Mouse (Mus musculus) heart, postnatal 0 days (tissue): ENCODE data around the gene 4931422A03Rik. TPM values are rescaled to one million over a fixed set of nuclear protein-coding genes. Genes with fewer than 3 reads are reported as not detected.

Experiments
- ATAC-seq: fragments of 200-750 bp; cut with Nextera tagmentation; 2 replicates; pipeline ENCODE4 v1.8.0; 2017; ENCODE audit warnings: low read depth, moderate number of reproducible peaks, moderate library complexity; ENCODE audit not compliant: insufficient read depth
- DNase-seq: peaks from one replicate; pipeline ENCODE4 v3.0.0-alpha.2; 2016; ENCODE audit warnings: low spot score
- H3K27ac ChIP-seq: fragments of 300-500 bp; sonication (generic); 2 replicates; pipeline ENCODE4 v1.5.1; 2014; ENCODE audit warnings: low read depth, mild to moderate bottlenecking
- H3K27me3 ChIP-seq: fragments of 300-500 bp; sonication (generic); 2 replicates; pipeline ENCODE4 v1.6.1; 2014; ENCODE audit warnings: low read length, mixed read lengths; ENCODE audit not compliant: control insufficient read depth, insufficient read depth
- H3K36me3 ChIP-seq: fragments of 300-500 bp; sonication (generic); replicated peaks from 2 replicates; pipeline ENCODE4 v1.6.1; 2014; ENCODE audit warnings: low read length, mixed read lengths; ENCODE audit not compliant: control insufficient read depth, insufficient read depth
- H3K4me1 ChIP-seq: fragments of 300-500 bp; sonication (generic); 2 replicates; pipeline ENCODE4 v1.6.1; 2014; ENCODE audit warnings: antibody characterized with exemption; ENCODE audit not compliant: control insufficient read depth, insufficient read depth
- H3K4me2 ChIP-seq: fragments of 300-500 bp; sonication (generic); 2 replicates; pipeline ENCODE4 v1.6.1; 2014; ENCODE audit warnings: low read depth, mild to moderate bottlenecking, low read length, moderate library complexity
- H3K4me3 ChIP-seq: fragments of 300-500 bp; sonication (generic); 2 replicates; pipeline ENCODE4 v1.5.1; 2014; ENCODE audit warnings: low read depth, low read length
- H3K9ac ChIP-seq: fragments of 300-500 bp; sonication (generic); replicated peaks from 2 replicates; pipeline ENCODE4 v1.6.1; 2014; ENCODE audit warnings: low read depth, low read length, mixed read lengths
- H3K9me3 ChIP-seq: fragments of 300-500 bp; sonication (generic); replicated peaks from 2 replicates; pipeline ENCODE4 v1.6.1; 2016; ENCODE audit warnings: low read length; ENCODE audit not compliant: control insufficient read depth
- CTCF ChIP-seq: IDR thresholded peaks from 2 replicates; pipeline ENCODE4 v1.5.1; 2016; ENCODE audit warnings: antibody characterized with exemption, control low read depth, low read depth
- EP300 ChIP-seq: IDR thresholded peaks from 2 replicates; pipeline ENCODE4 v1.6.1; 2016; ENCODE audit warnings: antibody characterized with exemption, low read depth
- whole genome bisulfite sequencing: fragments of 180-500 bp; shearing (Covaris S2); extraction: QIAGEN DNeasy Blood & Tissue Kit; methylation state at CpG from one replicate; pipeline ENCODE4 v1.1.7; 2014; 5-methylcytosine and 5-hydroxymethylcytosine counted together
- polyA plus RNA-seq: library from polyadenylated mRNA; unstranded; fragments of >200 nt; fragmentation: Nextera tagmentation; extraction: Ambion mirVana; gene quantifications from 2 replicates; pipeline ENCODE4 v1.2.1, GENCODE M21; 2015
- total RNA-seq: library from RNA; depleted of rRNA; stranded (reverse); fragments of >200 nt; gene quantifications from 2 replicates; pipeline ENCODE4 v1.2.3, GENCODE M21; 2014; ENCODE audit warnings: low replicate concordance

Gene 4931422A03Rik
- total and polyA plus RNA-seq, 2 experiments from 2014 or later, result 1.1 TPM; not detected in 1

DNA sequence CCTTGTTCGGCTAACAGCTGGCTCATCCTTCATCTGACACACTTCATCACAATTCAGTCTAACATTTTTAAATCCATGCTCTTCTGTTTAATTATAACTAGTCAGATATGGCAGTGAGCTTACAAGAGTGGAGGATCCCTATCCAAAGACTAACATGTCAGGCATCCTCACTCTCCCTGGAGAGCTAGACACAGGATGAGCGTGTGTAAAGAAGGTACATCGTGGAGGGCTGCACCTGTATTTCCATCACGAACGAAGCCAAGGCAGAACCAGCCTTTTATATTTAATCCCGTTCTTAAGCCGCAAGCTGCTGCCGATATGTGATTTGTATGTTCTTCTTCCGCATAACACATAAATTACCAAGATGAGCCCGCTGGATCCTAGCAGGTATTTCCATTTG is 45.0 kb downstream of the 4931422A03Rik start:
- Histone ChIP-seq H3K4me2 (no peak overlapping the region), H3K9me3 (no peaks in the 10 kb centered on the region), H3K27ac (no peak overlapping the region), H3K4me3 (no peak overlapping the region), H3K27me3 (peaks cover 22% of the 10 kb centered on the region), H3K36me3 (no peaks in the 10 kb centered on the region), H3K4me1 (no peaks in the 10 kb centered on the region), H3K9ac (no peak overlapping the region)
- no peak for DNase-seq
- no peak for ATAC-seq
- TF ChIP-seq EP300, result no peak
- TF ChIP-seq CTCF, result no peak
- 89% methylated on average over 10 of the region's 10 CpGs for WGBS

DNA sequence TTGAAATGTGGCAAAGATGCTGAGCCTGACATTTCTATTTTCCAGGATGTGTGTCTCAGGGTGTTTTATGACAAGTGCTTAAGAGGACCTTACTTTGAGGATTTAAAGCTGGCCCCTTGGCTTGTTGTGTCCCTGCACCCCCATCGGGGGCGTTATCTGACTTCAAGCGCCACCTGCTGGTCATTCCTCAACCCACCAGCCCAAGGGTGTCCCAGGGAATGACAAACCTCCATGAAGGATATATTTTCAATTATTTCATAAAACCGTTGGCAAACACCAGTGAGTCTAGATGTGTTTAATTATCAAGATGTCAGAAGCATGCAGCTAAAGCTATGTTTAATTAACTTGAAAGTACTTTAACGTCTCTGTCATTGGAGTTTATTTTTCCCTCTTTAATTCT is 45.9 kb downstream of the 4931422A03Rik start:
- Histone ChIP-seq H3K4me3 (no peak overlapping the region), H3K4me1 (no peaks in the 10 kb centered on the region), H3K27ac (no peak overlapping the region), H3K9ac (no peak overlapping the region), H3K27me3 (peaks cover 28% of the 10 kb centered on the region), H3K4me2 (no peak overlapping the region), H3K36me3 (no peaks in the 10 kb centered on the region), H3K9me3 (no peaks in the 10 kb centered on the region)
- DNase-seq (peak; percentile 45), ATAC-seq (peak; percentile 77)
- no peak for TF ChIP-seq EP300
- peak; percentile 90 for TF ChIP-seq CTCF
- WGBS, result 8% methylated on average over 5 of the region's 5 CpGs

DNA sequence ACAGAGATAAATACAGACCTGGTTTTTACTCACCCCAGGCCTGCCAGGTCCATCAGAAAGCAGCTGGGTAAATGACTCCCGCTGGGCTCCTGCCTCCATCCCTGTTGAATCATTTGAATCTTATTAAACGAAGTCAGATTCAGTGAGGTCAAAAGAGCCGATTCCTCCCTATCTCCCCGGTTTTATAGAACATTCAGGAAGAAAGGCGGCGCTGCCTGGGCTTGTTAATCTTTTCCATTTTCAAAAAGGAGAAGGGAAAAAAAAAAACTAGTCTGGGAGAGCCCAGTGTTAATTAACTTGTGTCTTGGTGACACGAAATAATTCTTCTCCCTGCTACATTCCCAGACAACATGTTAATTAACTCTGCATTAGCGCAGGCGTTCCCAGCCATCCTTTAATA is 50.4 kb downstream of the 4931422A03Rik start:
- peaks cover 38% of the 10 kb centered on the region for H3K27me3 ChIP-seq
- WGBS, result 73% methylated on average over 9 of the region's 9 CpGs
- no peak overlapping the region for H3K4me3 ChIP-seq
- H3K36me3 ChIP-seq, result no peaks in the 10 kb centered on the region
- ATAC-seq (no peak), DNase-seq (no peak)
- no peaks in the 10 kb centered on the region for H3K4me1 ChIP-seq
- no peak for TF ChIP-seq CTCF
- no peak for TF ChIP-seq EP300
- no peak overlapping the region for H3K9ac ChIP-seq
- H3K4me2 ChIP-seq, result no peak overlapping the region
- no peaks in the 10 kb centered on the region for H3K9me3 ChIP-seq
- no peak overlapping the region for H3K27ac ChIP-seq

DNA sequence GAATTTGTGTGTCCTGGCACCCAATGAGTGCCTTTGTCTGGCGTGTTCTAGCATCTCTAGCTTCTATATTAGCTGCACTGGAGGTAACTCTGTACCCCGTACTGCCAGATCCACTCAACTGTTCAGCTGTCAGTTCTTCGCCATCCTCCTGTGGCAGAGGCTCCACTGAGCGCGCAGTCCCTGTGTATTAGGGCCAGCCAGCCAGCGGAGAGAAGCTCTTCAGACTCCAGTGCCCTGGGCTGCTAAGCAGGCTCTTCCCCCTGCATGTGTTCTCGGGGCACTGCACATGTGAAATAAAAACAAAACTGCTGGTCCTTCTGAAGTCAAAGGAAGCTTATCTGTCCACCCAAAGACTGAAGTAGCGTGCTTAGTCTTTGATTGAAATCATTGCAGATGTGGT is 50.9 kb downstream of the 4931422A03Rik start:
- TF ChIP-seq CTCF (no peak), EP300 (no peak)
- H3K27me3 ChIP-seq, result peaks cover 40% of the 10 kb centered on the region

DNA sequence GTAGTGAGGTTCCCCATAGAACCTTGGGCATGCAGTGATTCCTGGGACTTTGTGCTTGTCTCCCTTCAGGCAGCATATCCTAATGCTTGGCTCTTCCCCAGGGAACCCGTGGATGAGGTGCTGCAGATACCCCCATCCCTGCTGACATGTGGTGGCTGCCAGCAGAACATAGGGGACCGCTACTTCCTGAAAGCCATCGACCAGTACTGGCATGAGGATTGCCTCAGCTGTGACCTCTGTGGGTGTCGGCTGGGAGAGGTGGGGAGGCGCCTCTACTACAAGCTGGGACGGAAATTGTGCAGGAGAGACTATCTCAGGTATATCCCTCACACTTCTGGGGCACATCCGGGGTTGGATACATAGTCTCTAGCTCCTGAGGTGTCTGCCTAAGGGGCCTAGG is 52.3 kb downstream of the 4931422A03Rik start:
- no peaks in the 10 kb centered on the region for H3K36me3 ChIP-seq
- ATAC-seq (no peak), DNase-seq (no peak)
- peaks cover 53% of the 10 kb centered on the region for H3K27me3 ChIP-seq
- H3K27ac ChIP-seq, result no peak overlapping the region
- H3K9me3 ChIP-seq, result no peaks in the 10 kb centered on the region
- TF ChIP-seq EP300 (no peak), CTCF (no peak)
- no peaks in the 10 kb centered on the region for H3K4me1 ChIP-seq
- no peak overlapping the region for H3K9ac ChIP-seq
- H3K4me3 ChIP-seq, result no peak overlapping the region
- WGBS, result 59% methylated on average over 7 of the region's 7 CpGs
- H3K4me2 ChIP-seq, result no peak overlapping the region

More for the DNA sequence above, 50.9 kb downstream of the 4931422A03Rik start:
- H3K9me3 ChIP-seq, result no peaks in the 10 kb centered on the region
- no peaks in the 10 kb centered on the region for H3K36me3 ChIP-seq
- H3K4me3 ChIP-seq, result no peak overlapping the region
- H3K9ac ChIP-seq, result no peak overlapping the region
- DNase-seq (no peak), ATAC-seq (no peak)
- 75% methylated on average over 8 of the region's 8 CpGs for WGBS
- no peaks in the 10 kb centered on the region for H3K4me1 ChIP-seq
- no peak overlapping the region for H3K27ac ChIP-seq
- no peak overlapping the region for H3K4me2 ChIP-seq

DNA sequence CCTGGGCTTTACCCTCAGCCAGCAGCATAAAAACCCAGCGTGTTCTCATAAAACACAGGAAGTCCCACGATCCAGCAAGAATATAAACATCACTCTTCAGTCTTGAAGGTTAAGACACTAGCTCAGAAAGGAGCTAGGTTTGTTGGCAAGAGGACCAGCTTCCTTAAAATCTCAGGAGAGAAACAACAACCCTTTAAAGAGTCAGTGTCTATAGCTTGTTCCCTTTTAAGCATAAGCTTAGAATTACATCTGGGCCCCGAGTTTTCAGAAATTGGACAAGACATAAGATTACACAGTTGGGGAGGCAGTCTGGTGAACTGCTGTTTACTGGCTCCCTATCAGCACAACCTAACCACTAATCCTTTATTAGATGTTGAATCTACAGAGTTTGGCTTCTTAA is 56.3 kb downstream of the 4931422A03Rik start:
- Histone ChIP-seq H3K36me3 (no peaks in the 10 kb centered on the region), H3K9me3 (no peaks in the 10 kb centered on the region), H3K4me2 (peak overlapping the region; percentile 97), H3K27me3 (peaks cover 55% of the 10 kb centered on the region), H3K4me1 (0 out of 2 replicates have a peak, but pooled peaks cover 2% of the 10 kb centered on the region), H3K27ac (no peak overlapping the region), H3K4me3 (peak overlapping the region; percentile 91), H3K9ac (no peak overlapping the region)
- TF ChIP-seq EP300, result no peak
- no peak for TF ChIP-seq CTCF
- ATAC-seq (no peak), DNase-seq (no peak)
- WGBS, result 39% methylated on average over 3 of the region's 3 CpGs
